Mouse (Mus musculus) hindbrain, embryonic 16.5 days (tissue): Measurements from ENCODE around the gene Hprt. TPM values are rescaled to one million over a fixed set of nuclear protein-coding genes. Genes with fewer than 3 reads are reported as not detected.
A peak's percentile ranks its signal among the peaks of the same experiment; 100 is the strongest.

Source experiments
- ATAC-seq: fragments of 200-750 bp; cut with Nextera tagmentation; 2 replicates; pipeline ENCODE4 v1.8.0; 2017; ENCODE audit warnings: moderate TSS enrichment, moderate library complexity
- H3K27ac ChIP-seq: fragments of 300-500 bp; sonication (generic); 2 replicates; pipeline ENCODE4 v1.5.1; 2014; ENCODE audit warnings: low read depth, mild to moderate bottlenecking, control low read depth, low read length, moderate library complexity
- H3K27me3 ChIP-seq: fragments of 300-500 bp; sonication (generic); replicated peaks from 2 replicates; pipeline ENCODE4 v1.6.1; 2014; ENCODE audit warnings: low read length; ENCODE audit not compliant: control insufficient read depth, insufficient read depth
- H3K36me3 ChIP-seq: fragments of 300-500 bp; sonication (generic); 2 replicates; pipeline ENCODE4 v1.6.1; 2014; ENCODE audit warnings: mild to moderate bottlenecking, low read length, moderate library complexity, mixed read lengths; ENCODE audit not compliant: control insufficient read depth, insufficient read depth
- H3K4me1 ChIP-seq: fragments of 300-500 bp; sonication (generic); 2 replicates; pipeline ENCODE4 v1.6.1; 2014; ENCODE audit warnings: low read depth, low read length; ENCODE audit not compliant: control insufficient read depth, insufficient read depth
- H3K4me2 ChIP-seq: fragments of 300-500 bp; sonication (generic); 2 replicates; pipeline ENCODE4 v1.6.1; 2014; ENCODE audit warnings: mild to moderate bottlenecking, low read length, control low read depth, moderate library complexity
- H3K4me3 ChIP-seq: fragments of 300-500 bp; sonication (generic); 2 replicates; pipeline ENCODE4 v1.5.1; 2014; ENCODE audit warnings: mild to moderate bottlenecking, low read length, control low read depth, moderate library complexity
- H3K9ac ChIP-seq: fragments of 300-500 bp; sonication (generic); 2 replicates; pipeline ENCODE4 v1.6.1; 2014; ENCODE audit warnings: low read depth, mild to moderate bottlenecking, control low read depth, low read length, moderate library complexity
- H3K9me3 ChIP-seq: fragments of 300-500 bp; sonication (generic); 2 replicates; pipeline ENCODE4 v1.6.1; 2014; ENCODE audit warnings: mild to moderate bottlenecking, low read length, moderate library complexity; ENCODE audit not compliant: control insufficient read depth
- WGBS: fragments of 180-500 bp; shearing (Covaris S2); extraction: QIAGEN DNeasy Blood & Tissue Kit; methylation state at CpG from one replicate; pipeline ENCODE4 v1.1.7; 2014; 5-methylcytosine and 5-hydroxymethylcytosine counted together
- polyA plus RNA-seq: library from polyadenylated mRNA; unstranded; fragments of >200 nt; fragmentation: Nextera tagmentation; extraction: Ambion mirVana; gene quantifications from 2 replicates; pipeline ENCODE4 v1.2.1, GENCODE M21; 2015

Gene Hprt
- polyA plus RNA-seq, result 133 and 164 TPM in 2 replicates

DNA sequence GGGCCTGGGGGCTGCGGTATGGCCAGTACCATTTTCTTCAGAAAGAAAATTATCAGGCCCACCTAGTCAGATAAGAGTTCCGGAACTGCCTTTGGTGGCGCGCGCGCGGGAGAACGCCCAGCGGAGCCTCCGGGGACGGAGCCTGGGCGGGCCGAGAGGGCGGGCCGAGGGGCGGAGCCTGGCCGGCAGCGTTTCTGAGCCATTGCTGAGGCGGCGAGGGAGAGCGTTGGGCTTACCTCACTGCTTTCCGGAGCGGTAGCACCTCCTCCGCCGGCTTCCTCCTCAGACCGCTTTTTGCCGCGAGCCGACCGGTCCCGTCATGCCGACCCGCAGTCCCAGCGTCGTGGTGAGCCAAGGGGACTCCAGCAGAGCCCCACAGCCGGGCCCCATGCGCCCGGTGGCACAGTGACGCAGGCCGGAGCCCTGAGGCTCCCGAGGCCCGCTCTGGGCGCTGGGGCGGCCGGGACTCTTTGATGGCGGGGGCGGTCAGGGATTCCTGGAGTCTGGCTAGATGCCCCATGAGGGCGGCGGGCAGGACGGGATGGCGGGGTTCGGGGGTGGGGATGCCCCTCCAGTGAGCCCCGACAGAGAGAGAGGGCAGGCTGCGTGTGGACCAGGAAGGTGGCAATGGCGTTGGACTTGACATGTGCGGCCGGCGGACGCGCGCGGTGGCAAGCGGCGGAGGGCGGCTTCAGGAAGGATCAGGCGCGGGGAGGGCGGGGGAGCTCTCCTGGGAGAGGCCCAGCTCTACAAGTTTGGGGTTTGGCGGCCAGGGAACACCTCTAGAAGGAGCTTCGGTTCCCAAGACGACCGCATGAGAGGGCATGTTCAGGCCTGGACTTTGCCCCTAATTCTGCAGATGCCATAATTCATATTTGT is at the start of gene Hprt:
TSS of gene Hprt (plus strand) at position 233 of the 879 bp plus-strand sequence.
- Histone ChIP-seq H3K36me3 (no peaks in the 10 kb centered on the region), H3K27me3 (no peaks in the 10 kb centered on the region), H3K9ac (peak within 1 kb of the TSS; percentile 86), H3K4me3 (peak within 1 kb of the TSS; percentile 60), H3K27ac (peak within 1 kb of the TSS; percentile 91), H3K4me2 (peak within 1 kb of the TSS; percentile 55), H3K9me3 (no peaks in the 10 kb centered on the region), H3K4me1 (no peaks in the 10 kb centered on the region)
- peak; percentile 97 for ATAC-seq
- 21% methylated on average over 46 of the region's 72 CpGs for WGBS

DNA sequence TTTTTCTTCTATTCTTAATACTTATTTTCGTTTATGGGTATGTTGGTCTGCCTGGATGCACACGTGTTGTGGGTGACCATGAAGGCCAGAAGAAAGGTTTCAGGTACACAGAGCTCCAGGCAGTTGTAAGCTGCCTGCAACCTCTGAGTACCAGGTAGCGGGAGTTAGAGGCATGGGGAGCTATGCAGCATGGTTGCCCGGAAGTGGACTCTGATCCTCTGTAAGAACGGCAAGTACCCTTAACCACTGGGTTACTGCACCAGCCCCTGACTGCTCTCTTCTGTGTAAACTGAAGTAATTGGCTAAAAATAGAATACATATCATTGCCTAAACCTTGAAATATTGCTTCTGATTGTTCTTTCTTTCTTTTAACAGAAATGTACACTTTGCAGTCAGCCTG is 42.4 kb upstream of the Hprt start:
- no peaks in the 10 kb centered on the region for H3K4me1 ChIP-seq
- H3K9me3 ChIP-seq, result no peaks in the 10 kb centered on the region
- no peak for ATAC-seq
- 92% methylated on average over 5 of the region's 5 CpGs for WGBS
- H3K4me3 ChIP-seq, result no peak overlapping the region
- H3K4me2 ChIP-seq, result no peak overlapping the region
- H3K27ac ChIP-seq, result no peak overlapping the region
- H3K36me3 ChIP-seq, result peaks cover 9% of the 10 kb centered on the region
- H3K9ac ChIP-seq, result no peak overlapping the region
- no peaks in the 10 kb centered on the region for H3K27me3 ChIP-seq

DNA sequence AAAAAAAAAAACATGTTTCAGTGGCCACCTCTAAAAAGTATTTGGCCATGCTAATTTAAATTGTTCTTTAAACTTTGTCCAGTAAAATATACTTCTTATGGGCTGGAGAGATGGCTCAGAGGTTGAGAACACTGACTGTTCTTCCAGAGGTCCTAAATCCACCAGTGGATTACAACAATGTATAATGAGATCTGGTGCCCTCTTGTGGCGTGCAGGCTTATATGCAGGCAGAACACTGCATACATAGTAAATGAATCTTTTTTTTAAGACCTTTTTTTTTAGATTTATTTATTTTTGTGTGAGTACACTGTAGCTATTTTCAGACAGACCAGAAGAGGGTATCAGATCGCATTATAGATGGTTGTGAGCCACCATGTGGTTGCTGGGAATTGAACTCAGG is 38.2 kb upstream of the Hprt start:
- no peak overlapping the region for H3K9ac ChIP-seq
- H3K4me1 ChIP-seq, result no peaks in the 10 kb centered on the region
- WGBS, result 71% methylated on average over 2 of the region's 2 CpGs
- no peak for ATAC-seq
- H3K36me3 ChIP-seq, result peaks cover 11% of the 10 kb centered on the region
- H3K4me3 ChIP-seq, result no peak overlapping the region
- no peaks in the 10 kb centered on the region for H3K9me3 ChIP-seq
- no peaks in the 10 kb centered on the region for H3K27me3 ChIP-seq
- no peak overlapping the region for H3K27ac ChIP-seq
- no peak overlapping the region for H3K4me2 ChIP-seq

DNA sequence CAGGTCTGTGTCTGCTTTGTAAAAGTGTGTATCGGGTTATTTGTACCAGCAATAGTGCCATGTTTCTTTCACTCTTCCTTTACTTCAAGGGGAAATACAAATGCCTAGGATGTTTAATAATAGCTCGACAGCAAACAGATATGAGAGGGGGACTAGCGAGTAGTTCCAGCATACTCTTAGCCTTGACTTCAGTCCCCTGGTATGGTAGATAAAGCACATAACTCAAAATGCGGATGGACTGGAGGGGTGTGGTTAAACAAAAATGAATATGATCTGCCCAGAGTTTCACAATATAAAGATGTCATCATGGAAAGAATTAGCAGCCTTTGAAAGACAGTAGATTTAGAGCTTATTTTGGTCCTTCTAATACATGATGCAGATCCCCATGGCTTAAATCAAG is 31.0 kb upstream of the Hprt start:
- no peak for ATAC-seq

DNA sequence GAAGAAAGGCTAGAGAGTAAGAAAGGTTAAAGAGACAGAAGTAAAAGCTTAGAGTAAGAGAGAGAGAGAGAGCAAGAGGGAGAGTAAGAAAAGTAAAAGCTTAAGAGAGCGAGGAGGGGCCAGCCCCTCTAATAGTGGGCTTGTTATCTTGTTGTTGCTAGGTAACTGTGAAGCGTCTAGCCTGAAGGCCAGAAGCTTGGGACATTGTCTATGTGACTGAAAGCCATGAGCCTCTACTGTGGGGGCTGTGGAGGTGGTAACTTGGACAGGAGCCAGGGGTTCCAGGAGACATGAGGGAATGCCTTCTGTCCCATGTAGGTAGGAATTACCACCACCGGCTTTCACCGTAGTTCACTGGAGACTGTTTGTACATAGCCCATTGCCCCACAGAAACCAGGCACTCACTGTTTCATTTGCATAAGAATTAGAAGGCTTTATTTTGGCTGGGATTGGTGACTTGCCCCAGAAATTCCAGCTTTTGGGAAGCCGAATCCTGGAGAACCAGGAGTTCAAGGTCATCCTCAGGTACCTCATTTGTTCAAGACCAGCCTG is 26.3 kb upstream of the Hprt start:
- 59% methylated on average over 5 of the region's 5 CpGs for WGBS
- Histone ChIP-seq H3K4me1 (no peaks in the 10 kb centered on the region), H3K9me3 (no peaks in the 10 kb centered on the region), H3K9ac (no peak overlapping the region), H3K36me3 (no peaks in the 10 kb centered on the region), H3K27ac (no peak overlapping the region), H3K4me2 (no peak overlapping the region), H3K4me3 (no peak overlapping the region), H3K27me3 (no peaks in the 10 kb centered on the region)
- no peak for ATAC-seq

More for the DNA sequence above, 31.0 kb upstream of the Hprt start:
- WGBS, result 94% methylated on average over 4 of the region's 4 CpGs
- no peak overlapping the region for H3K9ac ChIP-seq
- no peak overlapping the region for H3K27ac ChIP-seq
- no peak overlapping the region for H3K4me2 ChIP-seq
- H3K4me1 ChIP-seq, result no peaks in the 10 kb centered on the region
- no peaks in the 10 kb centered on the region for H3K27me3 ChIP-seq
- peaks cover 2% of the 10 kb centered on the region; the same call in 1 of the 2 replicates for H3K36me3 ChIP-seq
- no peak overlapping the region for H3K4me3 ChIP-seq
- H3K9me3 ChIP-seq, result no peaks in the 10 kb centered on the region

DNA sequence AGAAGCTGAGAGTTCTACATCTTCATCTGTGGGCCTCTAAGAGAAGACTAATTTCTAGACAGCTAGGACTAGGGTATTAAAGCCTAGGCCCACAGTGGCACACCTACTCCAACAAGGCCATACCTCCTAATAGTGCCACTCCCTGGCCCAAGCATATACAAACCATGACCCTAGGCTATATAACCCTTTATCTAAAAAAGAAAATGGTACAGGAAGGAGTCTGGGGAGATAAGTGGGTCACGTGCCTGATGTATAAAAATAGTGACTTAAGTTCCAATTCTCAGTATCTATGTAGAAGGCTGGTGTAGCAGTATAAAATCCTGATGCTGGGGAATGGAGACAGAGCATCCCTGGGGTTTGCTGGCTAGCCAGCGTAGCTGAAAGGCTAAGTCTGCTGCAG is 22.8 kb upstream of the Hprt start:
- no peak overlapping the region for H3K27ac ChIP-seq
- no peak overlapping the region for H3K4me3 ChIP-seq
- 84% methylated on average over 2 of the region's 2 CpGs for WGBS
- no peaks in the 10 kb centered on the region for H3K36me3 ChIP-seq
- no peak overlapping the region for H3K9ac ChIP-seq
- no peak overlapping the region for H3K4me2 ChIP-seq
- no peaks in the 10 kb centered on the region for H3K27me3 ChIP-seq
- no peaks in the 10 kb centered on the region for H3K4me1 ChIP-seq
- no peaks in the 10 kb centered on the region for H3K9me3 ChIP-seq
- no peak for ATAC-seq

DNA sequence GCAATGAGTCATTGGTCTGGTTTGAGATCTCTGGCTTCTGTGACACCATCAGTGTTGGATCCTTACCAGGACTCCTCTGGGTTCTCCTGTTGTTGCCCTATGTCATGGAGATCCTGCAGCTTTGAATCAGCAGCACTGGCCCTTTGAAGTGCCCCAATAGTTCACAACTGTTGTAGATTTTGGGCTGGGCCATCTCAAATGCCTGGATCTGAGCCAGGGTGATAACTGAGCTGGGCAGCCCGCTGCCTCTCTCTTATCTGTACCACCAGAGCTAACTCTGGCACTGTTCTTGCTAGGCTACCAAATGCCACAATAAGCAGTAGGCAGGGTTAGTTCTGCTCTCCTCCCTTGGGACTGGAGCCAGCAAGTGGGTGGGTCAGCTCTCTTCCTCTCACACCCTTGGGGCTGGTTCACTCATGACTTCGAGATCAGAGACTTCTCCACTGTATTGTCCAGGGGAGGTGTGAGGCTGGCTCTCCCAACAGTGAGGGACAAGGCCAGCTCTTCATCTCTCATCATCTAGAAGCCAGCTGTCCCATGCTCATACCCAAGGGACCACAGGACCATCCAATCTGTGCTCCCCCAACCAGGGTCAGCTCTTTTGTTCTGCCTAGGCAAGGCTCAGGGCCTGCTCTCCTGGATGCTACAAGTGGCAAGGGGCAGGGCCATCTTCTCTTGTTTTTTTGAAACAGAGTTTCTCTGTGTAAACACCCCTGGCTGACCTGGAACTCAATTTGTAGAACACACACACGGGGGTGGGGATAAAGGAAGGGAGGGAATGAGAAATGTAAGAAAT is 16.5 kb upstream of the Hprt start:
- Histone ChIP-seq H3K9me3 (no peaks in the 10 kb centered on the region), H3K27ac (no peak overlapping the region), H3K36me3 (no peaks in the 10 kb centered on the region), H3K4me2 (no peak overlapping the region), H3K9ac (no peak overlapping the region), H3K4me3 (no peak overlapping the region), H3K27me3 (no peaks in the 10 kb centered on the region), H3K4me1 (no peaks in the 10 kb centered on the region)
- WGBS, result 51% methylated on average over 3 of the region's 3 CpGs
- ATAC-seq, result no peak

DNA sequence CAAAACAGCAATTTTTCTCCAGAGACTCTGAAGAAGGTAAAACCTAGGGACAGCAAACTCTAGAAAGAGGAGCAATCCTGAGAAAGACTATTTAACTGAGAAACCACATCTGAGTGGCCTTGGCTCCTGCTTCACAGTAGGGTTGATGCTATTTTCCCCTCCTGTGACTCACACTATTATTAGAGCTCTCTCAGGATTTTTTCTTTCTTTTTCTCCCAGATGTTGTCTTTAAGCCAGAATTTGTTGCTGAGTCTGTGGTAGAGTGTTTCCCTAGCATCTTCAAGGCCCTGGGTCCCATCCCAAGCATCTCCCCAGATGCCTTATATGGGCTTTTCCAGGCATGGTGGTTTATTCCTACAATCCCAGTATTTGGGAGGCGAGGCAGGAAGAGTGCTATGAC is 15.8 kb upstream of the Hprt start:
- H3K4me1 ChIP-seq, result no peaks in the 10 kb centered on the region
- H3K9ac ChIP-seq, result no peak overlapping the region
- no peaks in the 10 kb centered on the region for H3K36me3 ChIP-seq
- no peaks in the 10 kb centered on the region for H3K9me3 ChIP-seq
- H3K27me3 ChIP-seq, result no peaks in the 10 kb centered on the region
- H3K27ac ChIP-seq, result no peak overlapping the region
- ATAC-seq, result no peak
- H3K4me3 ChIP-seq, result no peak overlapping the region
- no peak overlapping the region for H3K4me2 ChIP-seq
- WGBS, result 63% methylated on average over 1 of the region's 1 CpGs

DNA sequence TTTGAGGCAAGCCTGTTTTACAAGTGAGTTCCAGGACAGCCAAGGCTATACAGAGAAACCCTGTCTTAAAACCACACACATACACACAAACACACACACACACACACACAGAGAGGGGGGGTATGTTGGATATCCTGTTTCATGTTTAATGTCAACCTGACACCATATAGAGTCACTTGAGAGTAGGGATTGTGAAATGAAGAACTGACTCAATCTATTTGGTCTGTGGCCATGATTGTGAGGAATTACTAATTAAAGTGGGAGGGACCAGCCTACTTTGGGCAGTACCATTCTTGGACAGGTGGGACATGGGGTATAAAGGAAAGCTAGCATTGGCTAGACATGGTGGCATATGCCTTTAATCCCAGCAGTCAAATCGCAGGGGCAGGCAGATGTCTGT is 15.3 kb upstream of the Hprt start:
- ATAC-seq, result no peak
- H3K4me2 ChIP-seq, result no peak overlapping the region
- H3K36me3 ChIP-seq, result no peaks in the 10 kb centered on the region
- no peaks in the 10 kb centered on the region for H3K4me1 ChIP-seq
- no peak overlapping the region for H3K4me3 ChIP-seq
- WGBS, result 95% methylated on average over 1 of the region's 1 CpGs
- no peaks in the 10 kb centered on the region for H3K9me3 ChIP-seq
- no peak overlapping the region for H3K9ac ChIP-seq
- H3K27me3 ChIP-seq, result no peaks in the 10 kb centered on the region
- no peak overlapping the region for H3K27ac ChIP-seq
